Mouse (Mus musculus) MEL (cell line): ENCODE results near the gene Med19. TPM values are rescaled to one million over a fixed set of nuclear protein-coding genes. Genes with fewer than 3 reads are reported as not detected.

ENCODE experiments used
- DNase-seq: peaks from one replicate; pipeline ENCODE4 v3.0.0; 2011; ENCODE audit warnings: low read depth, low spot score
- H3K27ac ChIP-seq: 2 replicates; pipeline ENCODE4 v1.5.1; 2012; ENCODE audit warnings: low read depth, mild to moderate bottlenecking, control low read depth, low read length, moderate library complexity; ENCODE audit not compliant: control insufficient read depth
- H3K27me3 ChIP-seq, 2 experiments: fragments of 150-350 bp in 1 of 2; sonication (generic) in 1 of 2; 2 replicates each; pipeline ENCODE4 v1.6.1; 2012; ENCODE audit warnings: low read length in 2 of 2, mild to moderate bottlenecking in 2 of 2, improper control_type of control experiment in 1 of 2, moderate library complexity in 1 of 2; ENCODE audit not compliant: insufficient read depth in 2 of 2, control insufficient read depth in 1 of 2
- H3K36me3 ChIP-seq, 2 experiments: 2 replicates each; pipeline ENCODE4 v1.6.1; 2012 to 2014; ENCODE audit warnings: low read length in 2 of 2, improper control_type of control experiment in 1 of 2, inconsistent platforms in 1 of 2, mild to moderate bottlenecking in 1 of 2; ENCODE audit not compliant: insufficient read depth in 2 of 2, control insufficient read depth in 1 of 2
- H3K4me1 ChIP-seq, 2 experiments: fragments of 150-350 bp in 1 of 2; sonication (generic) in 1 of 2; 2 replicates each; pipeline ENCODE4 v1.6.1; 2012; ENCODE audit warnings: low read length in 2 of 2, improper control_type of control experiment in 1 of 2, mild to moderate bottlenecking in 1 of 2; ENCODE audit not compliant: insufficient read depth in 2 of 2, control insufficient read depth in 1 of 2
- H3K4me3 ChIP-seq, 2 experiments: fragments of 150-350 bp in 1 of 2; sonication (generic) in 1 of 2; 2 replicates each; pipeline ENCODE4 v1.5.1; 2012; ENCODE audit warnings: low read depth in 2 of 2, low read length in 2 of 2, mild to moderate bottlenecking in 2 of 2, moderate library complexity in 2 of 2, control low read depth in 1 of 2, improper control_type of control experiment in 1 of 2; ENCODE audit not compliant: control insufficient read depth in 1 of 2, insufficient read depth in 1 of 2
- H3K79me2 ChIP-seq: 2 replicates; pipeline ENCODE4 v1.6.1; 2012; ENCODE audit warnings: mild to moderate bottlenecking, low read length, moderate library complexity; ENCODE audit not compliant: control insufficient read depth, poor library complexity, insufficient read depth
- H3K9ac ChIP-seq: 2 replicates; pipeline ENCODE4 v1.6.1; 2012; ENCODE audit warnings: low read depth, mild to moderate bottlenecking, control low read depth, low read length, moderate library complexity; ENCODE audit not compliant: control insufficient read depth, poor library complexity, severe bottlenecking
- H3K9me3 ChIP-seq: fragments of 150-350 bp; sonication (generic); replicated peaks from 2 replicates; pipeline ENCODE4 v1.6.1; 2012; ENCODE audit warnings: mild to moderate bottlenecking, low read length, improper control_type of control experiment, moderate library complexity; ENCODE audit not compliant: insufficient read depth
- BHLHE40 ChIP-seq: IDR thresholded peaks from 2 replicates; pipeline ENCODE4 v1.6.1; 2012; ENCODE audit warnings: low read depth, mild to moderate bottlenecking, inconsistent platforms, low read length, improper control_type of control experiment, borderline replicate concordance
- CHD1 ChIP-seq: IDR thresholded peaks from 2 replicates; pipeline ENCODE4 v1.6.1; 2012; ENCODE audit warnings: low read depth, mild to moderate bottlenecking, inconsistent platforms, low read length, improper control_type of control experiment
- EP300 ChIP-seq, 2 experiments: IDR thresholded peaks; 2 replicates each; pipeline ENCODE4 v1.6.1; 2011; ENCODE audit warnings: improper control_type of control experiment in 2 of 2, low read length in 2 of 2, low read depth in 1 of 2, mild to moderate bottlenecking in 1 of 2
- KAT2A ChIP-seq: conservative IDR thresholded peaks from 2 replicates; pipeline ENCODE4 v1.6.1; 2012; ENCODE audit warnings: low read depth, low read length, improper control_type of control experiment, inconsistent platforms
- MAFK ChIP-seq: IDR thresholded peaks from 2 replicates; pipeline ENCODE4 v1.6.1; 2011; ENCODE audit warnings: low read depth, mild to moderate bottlenecking, low read length, improper control_type of control experiment, borderline replicate concordance
- MAZ ChIP-seq: IDR thresholded peaks from 2 replicates; pipeline ENCODE4 v1.6.1; 2012; ENCODE audit warnings: low read depth, mild to moderate bottlenecking, inconsistent platforms, low read length, improper control_type of control experiment
- MXI1 ChIP-seq: IDR thresholded peaks from 2 replicates; pipeline ENCODE4 v1.6.1; 2011; ENCODE audit warnings: mild to moderate bottlenecking, low read depth, low read length, improper control_type of control experiment
- MYB ChIP-seq: IDR thresholded peaks from 2 replicates; pipeline ENCODE4 v1.6.1; 2011; ENCODE audit warnings: mild to moderate bottlenecking, low read depth, low read length, improper control_type of control experiment
- NRF1 ChIP-seq: IDR thresholded peaks from 2 replicates; pipeline ENCODE4 v1.6.1; 2014; ENCODE audit warnings: low read depth, mild to moderate bottlenecking, inconsistent platforms, low read length, improper control_type of control experiment, moderate library complexity; ENCODE audit not compliant: poor library complexity, insufficient read depth, severe bottlenecking
- POLR2AphosphoS2 ChIP-seq: IDR thresholded peaks from 2 replicates; pipeline ENCODE4 v1.6.1; 2011; ENCODE audit warnings: low read length, improper control_type of control experiment
- RCOR1 ChIP-seq: IDR thresholded peaks from 2 replicates; pipeline ENCODE4 v1.6.1; 2012; ENCODE audit warnings: low read depth, mild to moderate bottlenecking, inconsistent platforms, low read length, improper control_type of control experiment
- SIN3A ChIP-seq: IDR thresholded peaks from 2 replicates; pipeline ENCODE4 v1.6.1; 2012; ENCODE audit warnings: low read length, improper control_type of control experiment, inconsistent platforms
- SMC3 ChIP-seq: IDR thresholded peaks from 2 replicates; pipeline ENCODE4 v1.6.1; 2011; ENCODE audit warnings: low read depth, low read length, improper control_type of control experiment
- TBP ChIP-seq: IDR thresholded peaks from 2 replicates; pipeline ENCODE4 v1.8.0; 2011; ENCODE audit warnings: low read depth, low read length, improper control_type of control experiment
- TCF12 ChIP-seq: IDR thresholded peaks from 2 replicates; pipeline ENCODE4 v1.6.1; 2014; ENCODE audit warnings: low read depth, mild to moderate bottlenecking, inconsistent platforms, low read length, improper control_type of control experiment, moderate library complexity
- USF1 ChIP-seq: IDR thresholded peaks from 2 replicates; pipeline ENCODE4 v1.6.1; 2014; ENCODE audit warnings: low read depth, mild to moderate bottlenecking, inconsistent platforms, low read length, improper control_type of control experiment, moderate library complexity
- USF2 ChIP-seq, 2 experiments: IDR thresholded peaks; 2 replicates each; pipeline ENCODE4 v1.6.1; 2011 to 2012; ENCODE audit warnings: improper control_type of control experiment in 2 of 2, low read length in 2 of 2, borderline replicate concordance in 1 of 2, inconsistent platforms in 1 of 2, low read depth in 1 of 2, mild to moderate bottlenecking in 1 of 2; ENCODE audit not compliant: insufficient read depth in 1 of 2
- ZNF384 ChIP-seq: IDR thresholded peaks from 2 replicates; pipeline ENCODE4 v1.6.1; 2012; ENCODE audit warnings: low read depth, mild to moderate bottlenecking, inconsistent platforms, low read length, improper control_type of control experiment
- polyA plus RNA-seq, 2 experiments: library from polyadenylated mRNA; stranded (reverse) in 1 of 2; unstranded in 1 of 2; fragments of >175 nt in 1 of 2; fragments of >200 nt in 1 of 2; gene quantifications; 2 replicates each; pipeline versions ENCODE4 v1.2.1 to v1.2.4; 2012; ENCODE audit warnings: low replicate concordance in 2 of 2, low read depth in 1 of 2; ENCODE audit not compliant: insufficient read length in 2 of 2, insufficient read depth in 1 of 2, missing spikeins in 1 of 2
- total RNA-seq: library from RNA; depleted of rRNA; stranded (reverse); fragments of 300-350 nt; gene quantifications from 2 replicates; pipeline ENCODE4 v1.2.3, GENCODE M21; 2012

The Med19 gene
- total and polyA plus RNA-seq, 3 experiments, result 18.8 to 26.0 TPM; not detected in 1

- TF ChIP-seq USF2 (IDR thresholded peaks at IDR 0.05; ENCODE audit: borderline replicate concordance in 1 of 2, insufficient read depth in 1 of 2, low read depth in 1 of 2, low read length in 2 of 2) (no peak), CHD1 (no peak), TCF12 (no peak), USF1 (no peak), NRF1 (no peak), KAT2A (no peak), EP300 (IDR thresholded peaks at IDR 0.05; ENCODE audit: low read depth in 1 of 2, low read length in 2 of 2) (no peak), SMC3 (no peak), MXI1 (no peak), POLR2AphosphoS2 (no peak), ZNF384 (no peak), MAFK (no peak), RCOR1 (no peak)
- H3K4me3 ChIP-seq, result no peak overlapping the region
Measured at GRCm38 (mm10) chr2:84647051-84647568, 31.1 kb upstream of the Med19 start.

GRCm38 (mm10) chr2:84648369-84648768 is 29.8 kb upstream of the Med19 start:
- Histone ChIP-seq H3K9me3 (no peaks in the 10 kb centered on the region), H3K36me3 (peaks cover 0 to 15% of the 10 kb centered on the region in 2 experiments; a peak in 3 of 4 replicates), H3K9ac (no peak overlapping the region), H3K27ac (no peak overlapping the region), H3K79me2 (peaks cover 36% of the 10 kb centered on the region)
- DNase-seq, result no peak
- no peak for TF ChIP-seq MXI1
- no peak for TF ChIP-seq BHLHE40
- TF ChIP-seq SIN3A, result no peak
- TF ChIP-seq TBP, result no peak
- TF ChIP-seq MAZ, result no peak
- no peak for TF ChIP-seq POLR2AphosphoS2
- TF ChIP-seq MYB, result no peak
- no peak for TF ChIP-seq MAFK
- TF ChIP-seq, all 39 proteins: peak for 0
- Histone ChIP-seq H3K4me3 (peak overlapping the region in 1 of 2 experiments; percentile 97; a peak in 1 of 4 replicates), H3K27me3 (no peaks in the 10 kb centered on the region), H3K4me1 (peaks cover 4 to 5% of the 10 kb centered on the region in 2 experiments; a peak in 3 of 4 replicates)

More at GRCm38 (mm10) chr2:84647051-84647568, 31.1 kb upstream of the Med19 start:
- Histone ChIP-seq H3K36me3 (peaks cover 0 to 15% of the 10 kb centered on the region in 2 experiments; a peak in 3 of 4 replicates), H3K9ac (no peak overlapping the region), H3K27ac (no peak overlapping the region), H3K79me2 (peaks cover 38% of the 10 kb centered on the region), H3K27me3 (no peaks in the 10 kb centered on the region), H3K4me1 (peaks cover 4 to 5% of the 10 kb centered on the region in 2 experiments; a peak in 3 of 4 replicates), H3K9me3 (no peaks in the 10 kb centered on the region)
- no peak for DNase-seq
